Mouse (Mus musculus) MEL (cell line): ENCODE results near the gene F830045P16Rik. TPM values are rescaled to one million over a fixed set of nuclear protein-coding genes. Genes with fewer than 3 reads are reported as not detected.

ENCODE experiments used
- DNase-seq: peaks from one replicate; pipeline ENCODE4 v3.0.0; 2011; ENCODE audit warnings: low read depth, low spot score
- H3K27ac ChIP-seq: 2 replicates; pipeline ENCODE4 v1.5.1; 2012; ENCODE audit warnings: low read depth, mild to moderate bottlenecking, control low read depth, low read length, moderate library complexity; ENCODE audit not compliant: control insufficient read depth
- H3K27me3 ChIP-seq, 2 experiments: fragments of 150-350 bp in 1 of 2; sonication (generic) in 1 of 2; 2 replicates each; pipeline ENCODE4 v1.6.1; 2012; ENCODE audit warnings: low read length in 2 of 2, mild to moderate bottlenecking in 2 of 2, improper control_type of control experiment in 1 of 2, moderate library complexity in 1 of 2; ENCODE audit not compliant: insufficient read depth in 2 of 2, control insufficient read depth in 1 of 2
- H3K36me3 ChIP-seq, 2 experiments: 2 replicates each; pipeline ENCODE4 v1.6.1; 2012 to 2014; ENCODE audit warnings: low read length in 2 of 2, improper control_type of control experiment in 1 of 2, inconsistent platforms in 1 of 2, mild to moderate bottlenecking in 1 of 2; ENCODE audit not compliant: insufficient read depth in 2 of 2, control insufficient read depth in 1 of 2
- H3K4me1 ChIP-seq, 2 experiments: fragments of 150-350 bp in 1 of 2; sonication (generic) in 1 of 2; 2 replicates each; pipeline ENCODE4 v1.6.1; 2012; ENCODE audit warnings: low read length in 2 of 2, improper control_type of control experiment in 1 of 2, mild to moderate bottlenecking in 1 of 2; ENCODE audit not compliant: insufficient read depth in 2 of 2, control insufficient read depth in 1 of 2
- H3K4me3 ChIP-seq, 2 experiments: fragments of 150-350 bp in 1 of 2; sonication (generic) in 1 of 2; 2 replicates each; pipeline ENCODE4 v1.5.1; 2012; ENCODE audit warnings: low read depth in 2 of 2, low read length in 2 of 2, mild to moderate bottlenecking in 2 of 2, moderate library complexity in 2 of 2, control low read depth in 1 of 2, improper control_type of control experiment in 1 of 2; ENCODE audit not compliant: control insufficient read depth in 1 of 2, insufficient read depth in 1 of 2
- H3K79me2 ChIP-seq: 2 replicates; pipeline ENCODE4 v1.6.1; 2012; ENCODE audit warnings: mild to moderate bottlenecking, low read length, moderate library complexity; ENCODE audit not compliant: control insufficient read depth, poor library complexity, insufficient read depth
- H3K9ac ChIP-seq: 2 replicates; pipeline ENCODE4 v1.6.1; 2012; ENCODE audit warnings: low read depth, mild to moderate bottlenecking, control low read depth, low read length, moderate library complexity; ENCODE audit not compliant: control insufficient read depth, poor library complexity, severe bottlenecking
- H3K9me3 ChIP-seq: fragments of 150-350 bp; sonication (generic); replicated peaks from 2 replicates; pipeline ENCODE4 v1.6.1; 2012; ENCODE audit warnings: mild to moderate bottlenecking, low read length, improper control_type of control experiment, moderate library complexity; ENCODE audit not compliant: insufficient read depth
- BHLHE40 ChIP-seq: IDR thresholded peaks from 2 replicates; pipeline ENCODE4 v1.6.1; 2012; ENCODE audit warnings: low read depth, mild to moderate bottlenecking, inconsistent platforms, low read length, improper control_type of control experiment, borderline replicate concordance
- E2F4 ChIP-seq: IDR thresholded peaks from 2 replicates; pipeline ENCODE4 v1.6.1; 2011; ENCODE audit warnings: low read depth, low read length, improper control_type of control experiment, borderline replicate concordance
- ELF1 ChIP-seq: IDR thresholded peaks from 2 replicates; pipeline ENCODE4 v1.6.1; 2014; ENCODE audit warnings: low read depth, mild to moderate bottlenecking, inconsistent platforms, low read length, improper control_type of control experiment, moderate library complexity
- EP300 ChIP-seq, 2 experiments: IDR thresholded peaks; 2 replicates each; pipeline ENCODE4 v1.6.1; 2011; ENCODE audit warnings: improper control_type of control experiment in 2 of 2, low read length in 2 of 2, low read depth in 1 of 2, mild to moderate bottlenecking in 1 of 2
- ETS1 ChIP-seq: IDR thresholded peaks from 2 replicates; pipeline ENCODE4 v1.6.1; 2012; ENCODE audit warnings: low read depth, mild to moderate bottlenecking, inconsistent platforms, low read length, improper control_type of control experiment, moderate library complexity
- GABPA ChIP-seq: IDR thresholded peaks from 2 replicates; pipeline ENCODE4 v1.6.1; 2012; ENCODE audit warnings: low read depth, mild to moderate bottlenecking, inconsistent platforms, low read length, improper control_type of control experiment, moderate library complexity
- GATA1 ChIP-seq: IDR thresholded peaks from 2 replicates; pipeline ENCODE4 v1.6.1; 2011; ENCODE audit warnings: low read depth, low read length, improper control_type of control experiment
- HCFC1 ChIP-seq: IDR thresholded peaks from 2 replicates; pipeline ENCODE4 v1.6.1; 2012; ENCODE audit warnings: low read depth, mild to moderate bottlenecking, inconsistent platforms, low read length, improper control_type of control experiment, moderate library complexity
- JUND ChIP-seq: IDR thresholded peaks from 2 replicates; pipeline ENCODE4 v1.6.1; 2011; ENCODE audit warnings: low read depth, mild to moderate bottlenecking, improper control_type of control experiment, low read length
- KAT2A ChIP-seq: conservative IDR thresholded peaks from 2 replicates; pipeline ENCODE4 v1.6.1; 2012; ENCODE audit warnings: low read depth, low read length, improper control_type of control experiment, inconsistent platforms
- MAFK ChIP-seq: IDR thresholded peaks from 2 replicates; pipeline ENCODE4 v1.6.1; 2011; ENCODE audit warnings: low read depth, mild to moderate bottlenecking, low read length, improper control_type of control experiment, borderline replicate concordance
- MAX ChIP-seq: IDR thresholded peaks from 2 replicates; pipeline ENCODE4 v1.6.1; 2011; ENCODE audit warnings: low read length, improper control_type of control experiment
- MAZ ChIP-seq: IDR thresholded peaks from 2 replicates; pipeline ENCODE4 v1.6.1; 2012; ENCODE audit warnings: low read depth, mild to moderate bottlenecking, inconsistent platforms, low read length, improper control_type of control experiment
- MEF2A ChIP-seq: IDR thresholded peaks from 2 replicates; pipeline ENCODE4 v1.6.1; 2014; ENCODE audit warnings: low read depth, mild to moderate bottlenecking, inconsistent platforms, low read length, improper control_type of control experiment; ENCODE audit not compliant: poor library complexity, insufficient replicate concordance, severe bottlenecking; ENCODE audit errors: extremely low read depth
- MXI1 ChIP-seq: IDR thresholded peaks from 2 replicates; pipeline ENCODE4 v1.6.1; 2011; ENCODE audit warnings: mild to moderate bottlenecking, low read depth, low read length, improper control_type of control experiment
- MYB ChIP-seq: IDR thresholded peaks from 2 replicates; pipeline ENCODE4 v1.6.1; 2011; ENCODE audit warnings: mild to moderate bottlenecking, low read depth, low read length, improper control_type of control experiment
- NELFE ChIP-seq: IDR thresholded peaks from 2 replicates; pipeline ENCODE4 v1.6.1; 2011; ENCODE audit warnings: low read depth, low read length, improper control_type of control experiment
- NRF1 ChIP-seq: IDR thresholded peaks from 2 replicates; pipeline ENCODE4 v1.6.1; 2014; ENCODE audit warnings: low read depth, mild to moderate bottlenecking, inconsistent platforms, low read length, improper control_type of control experiment, moderate library complexity; ENCODE audit not compliant: poor library complexity, insufficient read depth, severe bottlenecking
- POLR2A ChIP-seq, 2 experiments: IDR thresholded peaks; 2 replicates each; pipeline ENCODE4 v1.6.1; 2011 to 2012; ENCODE audit warnings: low read length in 2 of 2, mild to moderate bottlenecking in 2 of 2, control low read depth in 1 of 2, improper control_type of control experiment in 1 of 2, low read depth in 1 of 2, moderate library complexity in 1 of 2; ENCODE audit not compliant: control insufficient read depth in 1 of 2, insufficient read depth in 1 of 2, poor library complexity in 1 of 2
- POLR2AphosphoS2 ChIP-seq: IDR thresholded peaks from 2 replicates; pipeline ENCODE4 v1.6.1; 2011; ENCODE audit warnings: low read length, improper control_type of control experiment
- POLR2AphosphoS5 ChIP-seq: IDR thresholded peaks from 2 replicates; pipeline ENCODE4 v1.6.1; 2012; ENCODE audit warnings: low read depth, borderline replicate concordance, mild to moderate bottlenecking, inconsistent platforms, low read length, moderate library complexity, mixed read lengths
- RCOR1 ChIP-seq: IDR thresholded peaks from 2 replicates; pipeline ENCODE4 v1.6.1; 2012; ENCODE audit warnings: low read depth, mild to moderate bottlenecking, inconsistent platforms, low read length, improper control_type of control experiment
- TBP ChIP-seq: IDR thresholded peaks from 2 replicates; pipeline ENCODE4 v1.8.0; 2011; ENCODE audit warnings: low read depth, low read length, improper control_type of control experiment
- UBTF ChIP-seq: IDR thresholded peaks from 2 replicates; pipeline ENCODE4 v1.6.1; 2012; ENCODE audit warnings: low read depth, mild to moderate bottlenecking, inconsistent platforms, low read length, improper control_type of control experiment, moderate library complexity, borderline replicate concordance; ENCODE audit not compliant: insufficient read depth
- USF2 ChIP-seq, 2 experiments: IDR thresholded peaks; 2 replicates each; pipeline ENCODE4 v1.6.1; 2011 to 2012; ENCODE audit warnings: improper control_type of control experiment in 2 of 2, low read length in 2 of 2, borderline replicate concordance in 1 of 2, inconsistent platforms in 1 of 2, low read depth in 1 of 2, mild to moderate bottlenecking in 1 of 2; ENCODE audit not compliant: insufficient read depth in 1 of 2
- ZKSCAN1 ChIP-seq: IDR thresholded peaks from 2 replicates; pipeline ENCODE4 v1.6.1; 2012; ENCODE audit warnings: low read depth, mild to moderate bottlenecking, inconsistent platforms, low read length, improper control_type of control experiment, moderate library complexity
- ZMIZ1 ChIP-seq: IDR thresholded peaks from 2 replicates; pipeline ENCODE4 v1.6.1; 2012; ENCODE audit warnings: low read depth, mild to moderate bottlenecking, inconsistent platforms, low read length, improper control_type of control experiment, moderate library complexity
- ZNF384 ChIP-seq: IDR thresholded peaks from 2 replicates; pipeline ENCODE4 v1.6.1; 2012; ENCODE audit warnings: low read depth, mild to moderate bottlenecking, inconsistent platforms, low read length, improper control_type of control experiment
- polyA plus RNA-seq, 2 experiments: library from polyadenylated mRNA; stranded (reverse) in 1 of 2; unstranded in 1 of 2; fragments of >175 nt in 1 of 2; fragments of >200 nt in 1 of 2; gene quantifications; 2 replicates each; pipeline versions ENCODE4 v1.2.1 to v1.2.4; 2012; ENCODE audit warnings: low replicate concordance in 2 of 2, low read depth in 1 of 2; ENCODE audit not compliant: insufficient read length in 2 of 2, insufficient read depth in 1 of 2, missing spikeins in 1 of 2
- total RNA-seq: library from RNA; depleted of rRNA; stranded (reverse); fragments of 300-350 nt; gene quantifications from 2 replicates; pipeline ENCODE4 v1.2.3, GENCODE M21; 2012

Gene F830045P16Rik
- total and polyA plus RNA-seq, 3 experiments = not detected

DNA sequence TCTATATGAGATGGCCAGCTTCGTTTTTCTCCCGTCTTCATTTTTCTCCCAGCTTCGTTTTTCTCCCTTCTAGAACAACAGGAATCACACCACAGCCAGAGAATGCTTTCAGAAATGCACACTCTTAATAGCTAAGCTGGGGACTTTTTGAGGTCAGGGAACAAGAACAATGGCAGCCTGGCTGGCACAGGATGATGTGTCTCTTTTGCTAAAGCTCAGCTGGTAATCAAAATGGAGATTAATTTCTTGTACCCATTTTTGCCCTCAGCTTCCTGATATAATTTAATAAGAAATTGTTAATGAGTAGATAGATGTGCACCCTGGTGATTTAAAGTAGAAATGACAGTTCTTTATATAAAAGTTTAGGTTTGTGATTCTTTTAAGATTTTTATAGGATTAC is 112.7 kb downstream of the F830045P16Rik start:
- H3K27me3 ChIP-seq = no peaks in the 10 kb centered on the region; a peak in 1 of 4 replicates
- H3K4me1 ChIP-seq = peaks cover 0 to 11% of the 10 kb centered on the region in 2 experiments; a peak in 3 of 4 replicates
- H3K36me3 ChIP-seq = peaks cover 0 to 10% of the 10 kb centered on the region in 2 experiments; a peak in 2 of 4 replicates

DNA sequence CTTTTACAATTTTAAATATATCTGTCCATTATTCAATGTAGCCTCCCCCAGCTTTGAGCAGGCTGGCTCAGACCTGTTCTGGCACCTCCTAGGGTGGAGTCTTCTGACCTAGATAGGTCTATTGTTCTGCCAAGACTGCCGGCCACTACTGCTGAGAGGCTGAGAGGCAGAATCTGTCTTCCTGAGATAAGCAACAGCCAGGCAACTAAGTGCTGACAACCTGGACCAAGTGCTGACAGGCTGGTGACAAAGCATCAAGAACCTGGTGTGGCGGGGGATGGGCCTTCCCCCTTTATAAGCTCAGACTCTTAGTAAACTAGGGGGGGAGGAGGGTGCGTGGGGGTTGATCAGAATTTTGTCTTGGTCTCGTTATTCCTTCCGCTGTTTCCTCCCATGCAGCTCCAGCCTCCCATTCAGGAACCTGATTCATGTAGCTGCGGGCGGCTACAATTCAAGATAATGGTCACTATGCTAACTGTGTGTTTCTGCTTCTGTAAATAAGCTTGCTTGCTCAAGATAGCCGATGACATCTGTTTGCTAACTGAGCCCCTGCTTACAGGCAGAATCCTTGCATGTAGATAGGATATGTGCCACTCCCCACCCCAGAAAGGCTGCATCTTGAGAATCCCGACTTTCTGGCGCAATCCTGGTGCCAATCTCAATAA is 115.4 kb downstream of the F830045P16Rik start:
- peak overlapping the region; percentile 72 for H3K27ac ChIP-seq
- H3K27me3 ChIP-seq = no peaks in the 10 kb centered on the region; a peak in 1 of 4 replicates
- H3K36me3 ChIP-seq = peaks cover 0 to 10% of the 10 kb centered on the region in 2 experiments; a peak in 2 of 4 replicates
- H3K79me2 ChIP-seq = no peaks in the 10 kb centered on the region
- H3K9ac ChIP-seq = no peak overlapping the region
- no peak overlapping the region for H3K4me3 ChIP-seq
- DNase-seq = peak; percentile 91
- no peaks in the 10 kb centered on the region for H3K9me3 ChIP-seq
- peaks cover 0 to 11% of the 10 kb centered on the region in 2 experiments; a peak in 3 of 4 replicates for H3K4me1 ChIP-seq
- no peak for TF ChIP-seq KAT2A
- no peak for TF ChIP-seq ZNF384
- TF ChIP-seq MAFK = peak; percentile 77; the same call in 1 of the 2 replicates
- 0 out of 2 replicates have a peak, but pooled peaks have one; percentile 24 for TF ChIP-seq HCFC1
- TF ChIP-seq UBTF = no peak
- no peak for TF ChIP-seq POLR2AphosphoS2
- no peak for TF ChIP-seq ZMIZ1
- no peak for TF ChIP-seq MAX
- TF ChIP-seq RCOR1 = peak; percentile 69
- TF ChIP-seq NRF1 = no peak
- no peak for TF ChIP-seq ELF1
- peak; percentile 49 for TF ChIP-seq GATA1
- no peak for TF ChIP-seq MEF2A
- TF ChIP-seq BHLHE40 = no peak
- peak; percentile 80 for TF ChIP-seq ETS1
- no peak for TF ChIP-seq NELFE
- TF ChIP-seq MXI1 = no peak
- TF ChIP-seq USF2 (IDR thresholded peaks at IDR 0.05; ENCODE audit: borderline replicate concordance in 1 of 2, insufficient read depth in 1 of 2, low read depth in 1 of 2, low read length in 2 of 2) = no peak
- no peak for TF ChIP-seq POLR2AphosphoS5
- no peak for TF ChIP-seq POLR2A (IDR thresholded peaks at IDR 0.05; ENCODE audit: control insufficient read depth in 1 of 2, insufficient read depth in 1 of 2, low read depth in 1 of 2, low read length in 2 of 2, poor library complexity in 1 of 2)
- no peak for TF ChIP-seq TBP
- TF ChIP-seq JUND = no peak
- TF ChIP-seq E2F4 = no peak
- 0 out of 2 replicates have a peak, but pooled peaks have one; percentile 72 for TF ChIP-seq MAZ
- TF ChIP-seq MYB = peak; percentile 66
- no peak for TF ChIP-seq ZKSCAN1

More for the DNA sequence above, 112.7 kb downstream of the F830045P16Rik start:
- Histone ChIP-seq H3K79me2 (no peaks in the 10 kb centered on the region), H3K9ac (no peak overlapping the region), H3K4me3 (no peak overlapping the region), H3K9me3 (no peaks in the 10 kb centered on the region), H3K27ac (no peak overlapping the region)
- DNase-seq = no peak
- TF ChIP-seq EP300 (IDR thresholded peaks at IDR 0.05; ENCODE audit: low read depth in 1 of 2, low read length in 2 of 2) (no peak), ELF1 (no peak), JUND (no peak), GABPA (no peak), MXI1 (no peak), MAX (no peak), MYB (no peak), RCOR1 (no peak), USF2 (IDR thresholded peaks at IDR 0.05; ENCODE audit: borderline replicate concordance in 1 of 2, insufficient read depth in 1 of 2, low read depth in 1 of 2, low read length in 2 of 2) (no peak)
